Mouse (Mus musculus) adrenal gland, postnatal 36 days (tissue): ENCODE results near the gene Pxk. TPM values are rescaled to one million over a fixed set of nuclear protein-coding genes. Genes with fewer than 3 reads are reported as not detected.

Experiments used
- DNase-seq, 2 experiments: peaks; one replicate each; pipeline ENCODE4 v3.0.0; 2021; ENCODE audit warnings: mixed read lengths in 1 of 2
- total RNA-seq, 2 experiments: library from RNA; stranded (reverse); gene quantifications; 2 replicates each; pipeline ENCODE4 v1.2.3; 2021

Gene Pxk
- total RNA-seq, 2 experiments from 2014 or later: 56.7 to 98.1 TPM

GRCm38 (mm10) chr14:8200769-8201168 is 102.8 kb downstream of the Pxk start:
- DNase-seq: no peak

GRCm38 (mm10) chr14:8201715-8202114 is 103.7 kb downstream of the Pxk start:
- no peak for DNase-seq

GRCm38 (mm10) chr14:8206179-8206910 is 108.3 kb downstream of the Pxk start:
- DNase-seq: no peak

GRCm38 (mm10) chr14:8207105-8207504 is 109.1 kb downstream of the Pxk start:
- no peak for DNase-seq

- DNase-seq: no peak
Measured at GRCm38 (mm10) chr14:8207543-8207942, 109.5 kb downstream of the Pxk start.

- DNase-seq: peak; percentile 39 to 59
Measured at GRCm38 (mm10) chr14:8208876-8209275, 110.9 kb downstream of the Pxk start.

GRCm38 (mm10) chr14:8209896-8210295 is 111.9 kb downstream of the Pxk start:
- no peak for DNase-seq

- no peak for DNase-seq
Measured at GRCm38 (mm10) chr14:8212996-8213395, 115.0 kb downstream of the Pxk start.

GRCm38 (mm10) chr14:8213803-8214224 is 115.8 kb downstream of the Pxk start, which contains the start of gene Kctd6:
Kctd6 (plus strand) TSS chr14:8214140.
- DNase-seq: peak; percentile 100

Other genes with a start within 250 kb of the Pxk start
- not detected for gene Gm45521, start 140.9 kb upstream of the Pxk start, total RNA-seq
- gene Dnase1l3, start 103.6 kb upstream of the Pxk start, total RNA-seq: under 1 TPM; 0.20 to 0.43 TPM
- gene Abhd6, start 95.3 kb upstream of the Pxk start, total RNA-seq: 100 to 1,000 TPM in 1 of 2 experiments, 10 to 100 TPM in 1; 70.4 to 108 TPM
- gene Rpp14, start 17.8 kb upstream of the Pxk start, total RNA-seq: 10 to 100 TPM; 43.3 to 46.0 TPM
- 100 to 1,000 TPM; 349 to 451 TPM for gene Pdhb, start 74.8 kb downstream of the Pxk start, total RNA-seq
- 10 to 100 TPM; 14.3 to 15.2 TPM for gene Kctd6, start 115.9 kb downstream of the Pxk start, total RNA-seq
- under 1 TPM; 0.50 to 0.92 TPM for gene Acox2, start 161.1 kb downstream of the Pxk start, total RNA-seq
- gene Fam107a, start 219.8 kb downstream of the Pxk start, total RNA-seq: 1 to 10 TPM; 2.1 to 6.1 TPM